Mouse (Mus musculus) layer of hippocampus, postnatal 25 days (tissue): ENCODE measurements around the gene Ppp1r3c. TPM values are rescaled to one million over a fixed set of nuclear protein-coding genes. Genes with fewer than 3 reads are reported as not detected.

Source experiments
- DNase-seq, 2 experiments: peaks; one replicate each; pipeline ENCODE4 v3.0.0; 2022; ENCODE audit warnings: mixed read lengths in 2 of 2, low spot score in 1 of 2; ENCODE audit errors: extremely low spot score in 1 of 2
- total RNA-seq, 2 experiments: library from RNA; stranded (reverse); gene quantifications; 2 replicates each; pipeline ENCODE4 v1.2.3; 2021

The Ppp1r3c gene
- total RNA-seq, 2 experiments from 2014 or later, result 47.4 to 55.9 TPM

DNA sequence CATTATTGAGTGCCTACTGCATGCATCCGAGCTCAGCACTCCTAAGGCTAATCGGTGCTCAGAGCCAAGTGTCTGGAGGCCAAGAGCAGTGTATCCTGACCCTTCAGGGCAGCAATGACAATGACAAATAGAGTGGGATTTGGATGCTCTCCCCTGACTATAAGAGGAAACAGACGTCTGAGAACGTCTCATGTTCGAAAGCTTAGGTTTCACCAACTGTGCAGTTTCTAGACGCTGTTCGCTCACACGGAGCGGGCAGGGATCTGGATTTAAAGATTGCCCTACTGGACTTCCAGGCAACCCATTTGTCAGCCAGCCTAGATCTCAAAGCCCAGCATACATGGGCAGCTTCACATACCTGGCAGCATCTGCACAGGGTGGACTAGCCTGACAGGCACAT lies 49.4 kb downstream of the Ppp1r3c start:
- no peak for DNase-seq

DNA sequence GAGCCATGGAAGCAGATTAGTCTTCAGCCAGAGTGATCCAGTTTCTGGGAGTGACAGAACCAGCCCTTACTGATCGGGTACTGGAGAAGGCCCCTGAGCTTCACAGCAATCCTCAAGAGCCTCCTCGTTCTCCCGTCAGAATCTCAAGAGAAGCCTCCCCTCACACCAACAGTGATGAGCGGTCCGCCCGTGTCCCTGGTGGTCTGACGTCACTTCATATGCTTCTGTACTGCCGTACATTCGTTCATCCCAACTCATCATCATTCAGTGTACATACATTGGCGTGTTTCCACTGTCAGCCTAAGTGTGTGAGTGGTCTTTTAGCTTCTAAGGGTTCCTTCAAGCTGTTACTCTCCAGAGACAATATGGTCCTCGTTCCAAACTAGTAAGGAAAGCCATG lies 50.4 kb downstream of the Ppp1r3c start:
- no peak for DNase-seq

DNA sequence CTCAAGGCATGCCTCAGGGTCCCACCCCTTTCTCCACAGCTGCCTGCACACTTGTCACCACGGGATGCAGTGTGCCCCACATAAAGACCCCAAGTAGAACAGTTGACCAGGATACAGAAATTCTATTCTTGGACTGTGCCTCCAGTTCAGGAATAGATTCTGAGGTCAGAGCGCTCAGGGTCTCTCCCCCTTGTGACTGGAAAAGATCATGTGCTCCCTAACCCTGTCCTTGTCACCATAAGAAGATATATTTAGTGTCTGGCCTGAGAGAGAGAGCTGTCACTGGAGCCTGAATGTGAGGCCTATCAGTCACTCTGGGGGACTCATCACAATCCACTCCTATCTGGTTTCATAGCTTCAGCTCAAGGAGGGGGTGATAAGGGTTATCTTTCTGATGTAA lies 53.9 kb downstream of the Ppp1r3c start:
- no peak for DNase-seq

Other genes starting within 250 kb of the Ppp1r3c start
- gene Hectd2, start 182.0 kb downstream of the Ppp1r3c start, total RNA-seq, result 10 to 100 TPM; 31.3 to 45.2 TPM
- gene Tnks2, start 97.6 kb upstream of the Ppp1r3c start, total RNA-seq, result 100 to 1,000 TPM; 129 to 131 TPM
- 1 to 10 TPM; 6.5 to 7.4 TPM for gene Fgfbp3, start 183.0 kb upstream of the Ppp1r3c start, total RNA-seq
- 10 to 100 TPM; 21.2 to 22.4 TPM for gene Btaf1, start 189.4 kb upstream of the Ppp1r3c start, total RNA-seq